Mouse (Mus musculus) activated CD4-positive, CD25-positive, alpha-beta regulatory T cell, adult 4 months (primary cell): ENCODE data around the gene Lrrc18. TPM values are rescaled to one million over a fixed set of nuclear protein-coding genes. Genes with fewer than 3 reads are reported as not detected.

Experiments used
- ATAC-seq: one replicate; pipeline ENCODE4 v1.8.0; 2017
- polyA plus RNA-seq, 2 experiments: library from polyadenylated mRNA; unstranded; fragments of 100-300 nt; shearing (Covaris generic); gene quantifications; one replicate each; pipeline ENCODE4 v1.2.1; 2017

Lrrc18 gene
- polyA plus RNA-seq, 2 experiments from 2014 or later, result 0.18 TPM; not detected in 1

- ATAC-seq, result no peak
Measured at GRCm38 (mm10) chr14:33058881-33059660, 67.9 kb downstream of the Lrrc18 start.

DNA sequence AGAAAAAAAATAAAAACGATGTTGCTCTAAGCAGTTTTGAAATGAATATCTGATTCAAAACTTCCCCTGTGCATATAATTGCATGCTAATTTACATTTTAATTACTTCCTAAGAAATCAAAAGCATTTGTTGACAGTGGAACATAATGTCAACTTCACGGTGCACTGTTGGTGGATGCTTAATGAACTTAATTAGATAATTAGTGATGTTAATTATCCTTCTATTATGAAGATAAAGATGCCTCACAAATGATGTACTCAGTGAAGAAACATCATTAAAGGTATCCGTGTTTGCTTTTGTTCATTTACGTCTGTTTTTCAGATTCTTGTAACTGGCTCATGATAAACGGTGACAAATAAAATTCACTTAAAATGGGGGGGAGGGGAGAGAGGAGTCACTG is 71.8 kb downstream of the Lrrc18 start:
- ATAC-seq, result no peak

Other genes starting within 250 kb of the Lrrc18 start
- gene Tmem273, start 205.4 kb upstream of the Lrrc18 start, polyA plus RNA-seq, result 1 to 10 TPM; 2.9 to 4.8 TPM
- not detected for gene Fam170b, start 157.4 kb upstream of the Lrrc18 start, polyA plus RNA-seq
- under 1 TPM in 1 of 2 experiments, not detected in 1; 0.24 TPM for gene Vstm4, start 134.6 kb upstream of the Lrrc18 start, polyA plus RNA-seq
- gene Wdfy4, start 194.1 kb downstream of the Lrrc18 start, polyA plus RNA-seq, result under 1 TPM in 1 of 2 experiments, not detected in 1; 0.84 TPM
- gene Arhgap22, start 222.6 kb downstream of the Lrrc18 start, polyA plus RNA-seq, result under 1 TPM in 1 of 2 experiments, not detected in 1; 0.30 TPM